Mouse (Mus musculus) megakaryocyte, embryonic 14.5 days (primary cell): ENCODE measurements around the gene H2al1d.

Experiments used
- FLI1 ChIP-seq: IDR thresholded peaks from 2 replicates; pipeline ENCODE4 v1.6.1; 2012; ENCODE audit warnings: low read length, inconsistent platforms, mixed read lengths
- GATA1 ChIP-seq: IDR thresholded peaks from 3 replicates; pipeline ENCODE4 v1.6.1; 2012; ENCODE audit warnings: mixed read lengths, low read length, inconsistent platforms, borderline replicate concordance

DNA sequence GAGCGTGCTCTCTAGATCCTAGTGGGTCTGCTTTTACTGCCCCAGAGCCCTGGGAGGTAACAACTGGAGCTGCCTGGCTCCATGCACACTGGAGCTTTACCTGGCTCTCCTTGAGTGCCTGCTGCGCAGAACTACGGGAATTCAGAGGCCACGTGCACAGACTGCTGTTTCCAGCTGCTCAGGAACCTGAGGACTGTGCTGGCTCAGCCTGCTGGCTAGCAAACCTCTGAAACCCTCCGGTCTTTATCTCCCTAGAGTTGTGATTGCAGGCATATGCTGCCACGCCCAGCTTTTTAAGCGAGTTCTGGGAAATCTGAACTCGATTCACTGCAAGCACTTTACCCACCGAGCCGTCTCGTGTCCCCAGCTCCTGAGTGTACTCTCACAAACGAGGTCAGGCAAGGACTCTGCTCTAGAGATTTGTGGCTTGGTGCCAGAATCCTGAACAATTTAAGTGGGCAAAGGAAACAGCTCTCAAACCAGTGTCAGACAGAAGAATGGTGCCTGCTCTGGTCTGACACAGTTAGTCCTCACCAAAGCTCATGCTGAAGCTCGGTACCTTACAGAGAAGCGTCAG lies 20.2 kb upstream of the H2al1d start:
- TF ChIP-seq GATA1 (no peak), FLI1 (no peak)
